Mouse (Mus musculus) thymus, adult 2 months (tissue): ENCODE data around the gene Zfp385b.

Experiments
- CTCF ChIP-seq: fragments of 200-500 bp; IDR thresholded peaks from 2 replicates; pipeline ENCODE4 v1.5.1; 2012; ENCODE audit warnings: mild to moderate bottlenecking, control low read depth, low read length, moderate library complexity, borderline replicate concordance; ENCODE audit not compliant: control insufficient read depth, poor library complexity, insufficient read depth; ENCODE audit errors: extremely low read depth
- POLR2A ChIP-seq: fragments of 200-500 bp; IDR thresholded peaks from 2 replicates; pipeline ENCODE4 v1.6.1; 2012; ENCODE audit warnings: mild to moderate bottlenecking, low read length, control low read depth, moderate library complexity; ENCODE audit not compliant: control insufficient read depth, poor library complexity, insufficient read depth; ENCODE audit errors: extremely low read depth

GRCm38 (mm10) chr2:77587387-77587786 lies 232.1 kb downstream of the Zfp385b start:
- no peak for TF ChIP-seq CTCF
- no peak for TF ChIP-seq POLR2A
